Mouse (Mus musculus) megakaryocyte, embryonic 14.5 days (primary cell): ENCODE measurements around the gene Upf2.

Experiments
- FLI1 ChIP-seq: IDR thresholded peaks from 2 replicates; pipeline ENCODE4 v1.6.1; 2012; ENCODE audit warnings: low read length, inconsistent platforms, mixed read lengths
- GATA1 ChIP-seq: IDR thresholded peaks from 3 replicates; pipeline ENCODE4 v1.6.1; 2012; ENCODE audit warnings: mixed read lengths, low read length, inconsistent platforms, borderline replicate concordance

GRCm38 (mm10) chr2:6067341-6067740 is 116.1 kb downstream of the Upf2 start:
- TF ChIP-seq GATA1 (no peak), FLI1 (no peak)
